Mouse (Mus musculus) stomach, postnatal 0 days (tissue): ENCODE measurements around the gene Scn8a.

Experiments
- CTCF ChIP-seq: IDR thresholded peaks from 2 replicates; pipeline ENCODE4 v1.5.1; 2016; ENCODE audit warnings: antibody characterized with exemption, low read depth, mild to moderate bottlenecking, moderate library complexity
- EP300 ChIP-seq: optimal IDR thresholded peaks from 2 replicates; pipeline ENCODE3; 2016; ENCODE audit warnings: antibody characterized with exemption

GRCm38 (mm10) chr15:101046039-101046526 is 176.4 kb downstream of the Scn8a start:
- TF ChIP-seq CTCF = no peak
- TF ChIP-seq EP300 = no peak
